Mouse (Mus musculus): ENCODE measurements at regions not wholly inside any gene's neighbourhood (a gene's known extent, or its start where the extent isn't known, plus 50 kb on each side); places are given as distances from the start of the nearest gene placed in this dataset.

DNA sequence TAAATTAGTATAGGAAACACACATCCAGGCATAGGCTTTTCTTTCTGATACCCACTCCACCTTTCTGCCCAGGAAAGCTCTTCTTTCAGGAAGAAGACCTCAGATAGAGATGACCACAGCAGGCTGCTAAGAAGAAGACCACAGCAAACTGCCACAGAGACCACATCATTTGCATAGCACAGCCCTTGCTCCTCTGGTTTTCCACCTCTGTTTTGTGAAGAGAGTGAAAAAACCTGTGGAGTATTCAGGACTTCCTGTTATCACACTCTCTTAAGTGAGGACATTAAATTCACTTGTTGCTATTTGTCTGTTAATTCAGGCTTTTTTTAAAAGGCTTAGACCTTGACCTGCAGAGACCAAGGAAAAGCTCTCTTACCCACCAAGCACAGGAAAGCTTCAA, 294.7 kb upstream of the Rnaseh2b start:
- no peak for DNase-seq (ENCODE audit: low spot score in 2 of 2)

DNA sequence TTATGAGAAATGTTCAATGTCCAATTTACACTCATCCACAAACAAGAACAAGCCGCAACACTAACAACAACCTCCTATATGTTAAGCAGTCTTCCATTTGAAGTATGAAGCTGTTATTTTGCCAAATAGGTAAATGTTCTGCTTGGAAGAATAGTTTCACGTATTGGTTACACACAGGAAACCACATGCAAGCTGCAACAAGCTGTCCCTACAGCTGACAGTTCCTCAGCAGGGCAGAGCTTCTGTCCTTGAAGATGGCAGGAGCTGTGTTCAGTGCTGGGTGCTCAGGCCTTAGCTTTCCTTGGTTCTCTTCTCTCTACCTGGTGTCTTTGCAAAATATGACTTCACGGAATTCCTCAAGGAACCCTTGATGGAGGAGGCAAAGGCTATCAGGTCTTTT, 294.1 kb upstream of the Rnaseh2b start:
- DNase-seq (ENCODE audit: low spot score in 2 of 2): no peak

DNA sequence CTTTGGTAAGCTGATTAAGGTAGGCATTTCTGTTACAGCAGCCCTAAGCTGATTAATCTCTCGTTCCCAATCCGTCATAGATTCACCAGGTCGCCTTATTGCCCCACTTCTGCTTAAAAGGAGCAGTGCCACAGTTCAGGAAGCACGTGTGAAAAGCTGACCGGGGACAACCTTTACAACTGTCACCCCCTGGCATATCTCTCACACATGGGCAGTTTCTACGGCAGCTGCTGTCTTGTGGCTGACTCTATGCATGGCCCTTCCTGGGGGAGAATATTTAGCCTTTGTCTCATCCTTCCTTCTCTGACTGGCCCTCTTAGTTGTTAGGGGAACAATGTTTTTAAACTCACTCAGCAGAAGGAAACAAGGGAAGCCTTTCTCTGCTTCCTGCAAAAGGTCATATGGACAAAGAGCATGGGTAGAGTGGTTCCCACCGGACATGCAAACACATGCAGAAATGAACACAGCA, 290.9 kb upstream of the Rnaseh2b start:
- DNase-seq (ENCODE audit: low spot score in 2 of 2): no peak

DNA sequence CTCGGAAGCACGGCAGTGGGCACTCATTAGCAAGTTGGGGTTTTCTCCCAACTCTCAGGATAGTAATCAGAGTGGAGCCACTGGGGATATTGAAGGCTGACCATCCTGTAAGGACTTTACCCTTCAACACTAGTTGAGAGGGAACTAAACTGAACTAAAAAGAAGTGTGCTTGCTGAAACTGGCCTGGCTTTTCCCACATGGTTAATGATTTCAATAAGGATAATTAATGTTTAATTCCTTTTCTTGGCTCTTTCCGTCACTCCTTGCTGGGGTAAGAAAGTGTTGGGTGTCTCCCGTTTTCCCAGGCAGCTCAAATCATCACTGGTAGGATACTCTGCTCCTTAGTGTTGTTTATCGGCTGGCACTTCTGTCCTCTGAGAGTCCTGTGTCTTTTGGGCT, 290.3 kb upstream of the Rnaseh2b start:
- DNase-seq (ENCODE audit: low spot score in 2 of 2): no peak

DNA sequence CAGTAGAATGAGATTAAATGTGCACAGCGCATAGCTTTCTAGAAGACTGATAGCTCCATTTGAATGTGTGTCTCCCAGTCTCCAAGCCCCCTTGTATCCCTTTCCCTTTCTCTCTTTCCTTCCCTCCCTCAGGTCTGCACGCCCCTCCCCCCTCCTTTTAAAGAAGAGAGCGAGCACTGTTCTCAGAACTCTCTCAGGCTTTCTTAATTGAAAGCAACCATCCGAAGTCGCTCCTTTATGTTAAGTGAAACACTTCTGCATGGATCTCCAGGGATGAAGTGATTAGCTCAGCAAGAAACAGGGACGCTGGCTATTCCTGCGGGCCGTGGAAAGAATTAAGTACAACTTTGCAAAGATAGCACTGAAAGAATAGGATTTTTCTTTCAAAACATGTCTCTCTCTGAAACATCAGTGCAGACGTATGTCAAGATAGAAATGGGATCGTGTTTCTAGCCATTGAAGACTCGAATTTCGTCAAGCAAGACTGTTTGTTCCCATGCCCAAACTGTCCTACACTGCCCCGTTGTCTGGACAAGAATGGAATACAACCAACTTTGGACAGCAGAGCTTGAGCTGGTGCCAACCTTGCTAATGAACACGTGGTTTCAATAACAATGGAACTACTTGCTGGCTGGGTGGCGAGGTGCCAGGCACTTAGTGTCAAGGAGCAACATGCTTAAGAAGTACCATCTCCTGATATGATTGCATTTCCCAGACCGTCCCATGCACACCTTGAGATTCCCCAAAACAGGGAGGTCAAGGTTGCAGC, 289.2 kb upstream of the Rnaseh2b start:
- no peak for DNase-seq (ENCODE audit: low spot score in 2 of 2)

DNA sequence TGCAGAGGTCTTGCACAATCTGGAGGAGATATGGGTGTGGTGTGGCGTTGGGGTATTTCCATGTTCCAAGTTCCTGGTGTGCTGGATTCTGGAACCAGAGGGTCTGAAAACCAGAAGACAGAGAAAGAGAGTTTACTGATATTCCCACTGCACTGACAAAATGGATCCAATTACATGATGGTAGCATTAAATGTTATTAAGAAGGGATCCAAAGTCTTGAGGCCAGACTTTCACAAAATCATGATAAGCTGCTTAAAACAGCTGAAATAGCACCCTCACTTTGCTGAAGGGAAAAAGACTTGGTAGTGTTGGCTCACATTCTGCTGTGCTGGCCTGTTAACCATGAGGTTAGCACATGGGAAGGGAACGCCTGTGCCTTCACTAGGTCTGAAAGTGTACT, 288.6 kb upstream of the Rnaseh2b start:
- DNase-seq (ENCODE audit: low spot score in 2 of 2): no peak

DNA sequence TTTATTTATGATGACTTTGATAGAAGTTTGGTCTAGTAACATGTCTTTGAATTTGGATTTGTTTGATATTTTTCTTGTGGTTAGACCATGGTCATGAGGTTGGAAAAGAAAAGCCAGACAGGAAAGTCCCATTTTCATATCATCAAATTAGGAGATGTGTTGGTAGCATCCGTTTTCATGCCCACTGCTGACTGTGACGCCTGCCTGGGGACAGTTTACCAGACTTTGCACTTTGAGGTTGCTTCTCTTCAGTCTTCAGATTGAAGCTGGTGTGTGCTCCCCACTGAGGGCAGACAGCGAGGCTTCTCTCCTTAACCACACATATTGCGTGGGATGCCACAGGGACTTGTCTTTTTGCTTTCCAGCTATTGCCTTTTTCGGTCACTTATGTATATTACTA, 283.7 kb upstream of the Rnaseh2b start:
- DNase-seq (ENCODE audit: low spot score in 2 of 2): no peak

DNA sequence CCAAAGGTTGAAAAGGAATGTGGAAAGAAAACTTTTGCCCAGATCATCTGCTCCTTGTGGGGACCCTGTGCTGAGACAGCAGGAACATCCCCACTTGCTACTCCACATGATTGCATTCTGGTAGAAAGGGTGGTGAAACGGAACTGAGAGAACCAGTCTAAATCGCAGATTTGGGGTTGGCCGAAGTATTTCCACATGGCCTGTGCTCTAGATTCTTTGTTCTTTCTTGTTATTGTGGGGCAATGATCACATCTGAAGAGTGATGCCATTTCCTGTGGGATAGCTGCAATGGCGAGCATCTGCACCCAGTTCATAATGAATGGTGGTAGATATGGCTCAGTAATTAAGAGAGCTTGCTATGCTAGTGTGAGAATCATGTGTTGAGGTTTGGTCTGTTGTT, 273.6 kb upstream of the Rnaseh2b start:
- no peak for DNase-seq (ENCODE audit: low spot score in 2 of 2)

DNA sequence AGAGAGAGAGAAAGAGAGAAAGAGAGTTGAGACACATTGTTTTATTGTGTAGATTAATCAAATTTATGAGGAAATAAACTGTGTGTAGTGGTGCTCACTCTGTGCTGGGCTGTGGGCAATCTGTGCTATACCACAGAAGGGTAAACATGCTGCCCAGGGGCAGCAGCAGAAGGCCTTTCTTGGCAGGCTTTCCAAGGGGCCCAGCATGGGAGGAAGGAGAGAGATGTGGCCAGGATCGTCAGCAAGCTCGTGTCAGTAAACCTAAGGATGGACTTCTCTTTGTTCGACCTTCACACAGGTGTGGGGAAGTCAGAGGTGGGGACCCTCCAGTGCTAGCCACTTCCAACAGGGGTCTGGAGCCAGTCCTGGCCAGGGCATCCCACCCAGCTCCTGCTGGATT, 271.4 kb upstream of the Rnaseh2b start:
- no peak for DNase-seq (ENCODE audit: low spot score in 2 of 2)

DNA sequence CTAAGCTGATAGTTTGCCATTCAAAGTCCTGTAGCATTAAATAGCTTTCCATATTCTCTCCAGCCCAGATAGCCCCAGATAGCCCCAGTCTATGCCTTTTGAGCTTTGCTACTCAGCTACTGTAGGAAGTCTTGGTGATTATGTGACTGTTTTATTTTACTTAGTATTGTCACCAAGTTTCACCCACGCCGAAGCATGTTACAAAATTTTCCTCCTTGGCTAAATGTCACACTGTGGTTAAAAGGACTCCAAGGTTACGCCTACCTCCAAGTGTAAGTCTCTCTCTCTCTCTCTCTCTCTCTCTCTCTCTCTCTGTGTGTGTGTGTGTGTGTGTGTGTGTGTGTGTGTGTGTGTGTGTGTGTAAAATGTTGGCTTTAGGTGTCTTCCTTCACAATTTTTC, 270.2 kb upstream of the Rnaseh2b start:
- no peak for DNase-seq (ENCODE audit: low spot score in 2 of 2)

DNA sequence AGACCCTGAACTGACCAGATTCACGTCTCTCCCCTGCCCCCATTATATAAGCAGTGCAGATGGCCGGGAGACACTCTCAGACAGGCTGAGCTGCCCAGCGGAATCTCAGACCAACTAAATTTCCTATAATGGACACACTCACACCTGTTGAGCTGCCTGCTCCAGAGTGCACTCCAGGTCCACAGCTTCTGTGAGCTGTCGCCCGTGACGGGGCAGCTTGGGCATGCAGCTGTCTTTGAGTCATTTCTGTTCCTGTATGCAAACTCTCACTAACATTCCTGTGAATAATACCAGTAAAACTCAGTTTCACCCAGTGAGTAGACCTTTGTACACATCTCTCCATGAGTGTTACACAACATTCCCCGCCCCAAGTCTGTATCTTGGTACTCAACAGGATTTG, 269.4 kb upstream of the Rnaseh2b start:
- DNase-seq (ENCODE audit: low spot score in 2 of 2): no peak

DNA sequence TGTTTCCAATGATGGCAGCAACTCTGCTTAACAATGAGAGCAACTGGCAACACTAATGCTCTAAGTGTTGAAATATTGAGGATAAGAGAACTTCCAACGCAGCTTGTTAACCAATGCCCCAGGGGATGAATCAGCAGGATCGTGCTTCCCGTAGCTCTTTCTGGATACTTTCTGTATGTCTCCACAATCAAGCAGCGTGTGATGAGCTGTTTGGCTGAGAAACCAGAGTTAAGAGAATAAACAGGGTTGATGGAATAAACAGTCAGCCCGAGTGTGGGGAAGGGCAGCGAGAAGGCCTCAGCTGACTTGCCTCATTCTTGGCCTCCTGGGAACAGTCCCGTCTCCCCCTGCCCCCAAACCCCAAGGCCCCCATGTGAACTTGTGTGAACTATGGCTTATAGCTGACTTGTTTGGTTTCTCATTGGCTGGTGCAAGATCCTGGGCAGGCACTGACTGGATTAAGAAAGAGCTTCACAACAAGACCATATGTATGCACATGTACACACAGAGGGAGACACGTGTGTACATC, 264.6 kb upstream of the Rnaseh2b start:
- no peak for DNase-seq (ENCODE audit: low spot score in 2 of 2)

DNA sequence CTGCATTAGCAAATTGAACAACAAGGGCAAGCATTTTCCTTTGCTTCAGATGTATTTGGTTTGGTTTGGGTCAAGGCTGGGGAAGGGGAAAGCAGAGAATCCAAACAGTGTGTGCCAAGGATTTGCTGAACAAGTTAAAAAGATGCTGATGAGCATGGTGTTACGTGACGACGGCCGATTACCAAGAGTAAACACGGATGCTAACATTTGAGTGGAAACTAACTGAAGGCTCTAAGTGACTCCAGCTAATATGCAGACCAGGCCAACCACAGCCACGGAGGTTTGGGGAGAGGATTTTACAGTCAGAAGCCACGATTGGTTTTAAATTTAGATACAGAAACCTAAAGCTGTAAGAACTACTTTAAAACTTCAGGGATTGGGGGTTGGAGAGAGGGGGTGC, 262.3 kb upstream of the Rnaseh2b start:
- DNase-seq (ENCODE audit: low spot score in 2 of 2): no peak

DNA sequence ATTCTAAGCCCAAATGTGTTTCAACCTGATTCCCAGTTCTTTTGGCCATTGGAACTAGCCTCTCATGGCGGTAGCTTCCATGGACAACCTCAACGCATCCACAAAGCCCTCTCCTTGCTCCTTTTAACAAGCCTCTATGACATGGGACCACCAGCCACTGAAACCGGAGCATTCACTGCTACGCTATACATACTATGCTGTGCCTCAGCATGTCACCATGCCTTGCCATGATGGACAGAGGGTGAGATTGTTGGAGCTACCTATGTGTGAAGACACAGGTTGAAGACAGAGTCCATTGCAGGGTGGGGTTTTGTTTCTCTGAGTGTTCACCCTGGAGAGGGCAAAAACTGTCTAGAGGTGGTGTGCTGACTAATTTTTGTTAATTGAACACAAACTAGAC, 258.7 kb upstream of the Rnaseh2b start:
- no peak for DNase-seq (ENCODE audit: low spot score in 2 of 2)

DNA sequence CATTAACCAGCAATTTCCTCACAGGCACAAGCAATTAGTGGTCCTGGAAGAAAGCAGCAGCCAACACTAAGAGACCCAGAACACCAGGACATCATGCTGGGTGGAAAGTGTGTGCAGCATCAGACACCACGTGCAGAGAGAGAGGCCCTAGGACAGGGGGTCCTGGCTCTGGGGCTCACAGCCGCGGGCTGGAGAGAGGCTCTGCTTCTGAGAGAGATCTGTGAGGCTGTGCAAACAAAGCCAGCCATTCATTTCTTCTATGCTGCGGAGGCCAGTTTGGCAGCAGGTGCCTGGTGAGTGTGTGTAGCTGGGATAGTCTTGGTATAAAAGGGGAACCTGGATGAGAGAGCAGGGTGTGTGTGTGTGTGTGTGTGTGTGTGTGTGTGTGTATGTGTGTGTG, 257.7 kb upstream of the Rnaseh2b start:
- no peak for DNase-seq (ENCODE audit: low spot score in 2 of 2)

DNA sequence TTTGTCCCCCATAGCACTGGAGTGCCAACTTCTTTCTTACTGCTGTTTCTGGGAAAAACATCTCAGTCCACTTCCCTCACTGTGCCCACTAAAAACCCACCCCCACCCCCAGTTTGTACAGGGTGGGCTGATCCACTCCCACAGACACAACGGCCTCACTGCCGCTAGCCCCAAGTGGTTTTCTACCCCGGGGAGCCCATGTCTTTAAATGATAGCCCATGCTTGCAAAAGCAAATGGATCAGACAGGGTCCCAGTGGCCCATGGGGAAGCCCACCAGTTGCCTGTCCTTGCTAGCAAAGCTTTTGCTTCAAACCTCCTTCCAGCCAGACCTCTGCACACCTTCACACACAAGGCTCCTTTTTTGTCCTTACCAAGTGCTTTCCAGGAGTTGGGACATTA, 257.0 kb upstream of the Rnaseh2b start:
- DNase-seq (ENCODE audit: low spot score in 2 of 2): no peak

DNA sequence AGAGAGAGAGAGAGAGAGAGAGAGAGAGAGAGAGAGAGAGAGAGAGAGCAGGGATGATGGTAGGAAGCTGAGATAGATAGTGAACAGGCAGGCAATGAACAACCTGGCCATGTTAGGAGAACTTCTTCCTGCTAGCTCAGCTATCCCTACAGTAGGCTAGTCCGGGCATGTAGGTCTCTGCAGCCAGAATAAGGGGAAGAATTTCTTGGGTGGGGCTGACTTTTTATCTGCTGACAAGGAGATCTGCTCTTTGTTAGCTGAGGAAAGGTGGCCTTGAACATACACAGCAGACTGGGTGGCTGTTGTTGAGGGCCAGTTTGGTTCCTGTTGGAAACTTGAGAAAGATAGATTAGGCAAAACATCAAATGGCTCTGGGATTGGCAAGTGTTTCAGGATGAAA, 254.9 kb upstream of the Rnaseh2b start:
- no peak for DNase-seq (ENCODE audit: low spot score in 2 of 2)

DNA sequence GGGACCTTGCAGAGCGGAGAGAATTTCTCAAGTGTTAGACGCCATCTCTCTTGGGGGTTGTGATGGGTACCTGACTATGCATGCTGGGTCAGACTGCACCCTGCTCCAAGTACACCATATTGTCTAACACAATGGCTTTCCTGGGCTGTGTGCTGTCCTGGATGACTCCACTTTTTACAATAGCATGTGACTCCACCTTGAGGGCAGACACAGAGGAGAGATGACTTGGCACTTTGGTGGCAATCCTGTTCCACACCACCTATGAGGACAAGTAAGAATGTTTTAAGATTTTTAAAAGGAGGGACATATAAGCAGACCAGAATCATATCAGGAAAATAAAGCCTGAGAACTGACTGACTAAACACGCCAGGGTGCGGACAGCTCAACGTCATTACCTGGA, 254.5 kb upstream of the Rnaseh2b start:
- no peak for DNase-seq (ENCODE audit: low spot score in 2 of 2)

DNA sequence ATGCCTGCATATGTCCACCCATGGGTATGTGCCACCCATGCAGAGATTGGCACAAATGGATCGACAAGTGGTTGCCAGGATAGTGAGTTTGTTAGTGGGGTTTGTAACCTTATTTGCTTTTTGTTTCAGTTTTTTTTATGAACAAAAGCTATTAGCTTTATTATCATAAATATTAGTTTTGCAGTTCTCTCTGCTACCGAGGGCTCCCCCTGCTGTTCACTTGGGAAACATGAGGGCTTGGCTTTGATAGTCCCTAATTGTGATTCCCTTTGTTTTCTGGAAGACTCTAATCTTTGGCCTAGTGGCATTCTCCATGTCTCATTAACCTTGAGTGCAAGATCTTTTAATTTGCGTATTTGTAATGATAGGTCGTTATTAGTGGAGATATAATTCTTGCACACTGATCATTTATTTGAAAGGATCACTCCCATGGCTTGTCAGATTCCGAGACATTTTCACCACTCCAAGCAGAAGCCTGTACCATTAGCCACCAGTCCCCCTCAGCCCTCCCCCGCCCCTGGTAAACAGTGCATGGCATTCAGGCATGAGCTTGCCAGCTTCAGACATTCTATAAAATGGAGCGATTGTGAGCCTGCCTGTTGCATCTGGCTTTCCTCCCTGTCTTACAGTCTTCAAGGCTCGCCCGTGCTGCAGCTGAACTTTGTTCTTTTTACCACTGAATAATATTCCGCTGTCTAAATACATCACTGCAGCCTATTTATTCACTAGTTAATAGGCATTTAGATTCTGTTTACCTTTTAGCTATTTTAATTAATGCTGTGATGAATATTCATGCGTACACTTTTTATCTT, 249.9 kb upstream of the Rnaseh2b start:
- peak in 1 of 2 experiments; percentile 44 for DNase-seq (ENCODE audit: low spot score in 2 of 2)

DNA sequence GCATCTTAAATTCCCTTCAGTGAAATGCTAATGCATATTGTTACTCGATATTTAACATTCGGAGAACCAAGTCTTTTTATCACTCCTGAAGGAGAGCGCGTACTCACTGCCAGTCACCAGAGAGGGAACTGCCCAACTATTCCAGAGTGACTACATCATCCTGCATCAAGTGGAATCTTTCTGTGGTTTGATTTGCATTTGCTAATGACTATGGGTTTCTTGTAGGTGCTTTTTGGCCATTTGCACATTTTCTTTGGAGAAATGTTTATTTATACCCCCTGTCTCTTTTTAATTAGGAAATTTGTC, 249.3 kb upstream of the Rnaseh2b start:
- DNase-seq (ENCODE audit: low spot score in 2 of 2): no peak

DNA sequence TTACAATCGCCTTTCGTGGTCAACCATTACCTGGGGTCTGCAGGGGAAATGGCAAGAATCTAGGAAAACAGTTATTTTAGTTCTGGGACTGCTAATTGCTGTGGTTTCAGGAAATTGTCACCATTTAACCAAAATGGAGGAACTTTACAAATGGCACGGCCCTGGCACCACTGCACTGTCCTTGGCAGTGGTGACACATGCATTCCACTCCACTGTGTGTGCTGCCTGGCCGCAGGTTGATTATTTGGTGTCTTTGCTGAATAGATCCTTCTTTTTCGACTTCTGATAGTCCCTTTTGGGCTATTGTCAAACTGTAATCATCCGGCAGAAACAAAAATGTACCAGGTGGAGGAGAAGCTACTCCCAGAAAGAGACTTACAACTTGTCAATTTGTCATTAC, 241.4 kb upstream of the Rnaseh2b start:
- no peak for DNase-seq (ENCODE audit: low spot score in 2 of 2)

DNA sequence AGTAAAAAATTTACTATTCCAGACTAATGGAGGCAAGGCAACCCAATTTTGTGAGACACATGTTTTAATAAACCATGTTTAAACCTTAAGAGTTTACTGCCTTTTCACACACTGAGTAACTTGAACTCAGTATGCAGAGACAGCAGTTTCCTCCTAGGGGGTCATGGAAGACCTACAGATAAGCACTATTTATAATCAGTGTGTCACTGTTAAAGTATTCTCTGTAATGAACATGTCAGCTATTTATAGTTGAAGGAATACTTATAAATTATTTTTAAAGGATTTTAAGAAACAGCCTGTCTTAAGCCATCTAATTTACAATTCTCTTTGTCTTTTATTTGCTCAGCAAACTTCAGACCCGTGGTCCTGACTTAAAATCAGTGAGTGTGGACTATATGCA, 240.5 kb upstream of the Rnaseh2b start:
- no peak for DNase-seq (ENCODE audit: low spot score in 2 of 2)

DNA sequence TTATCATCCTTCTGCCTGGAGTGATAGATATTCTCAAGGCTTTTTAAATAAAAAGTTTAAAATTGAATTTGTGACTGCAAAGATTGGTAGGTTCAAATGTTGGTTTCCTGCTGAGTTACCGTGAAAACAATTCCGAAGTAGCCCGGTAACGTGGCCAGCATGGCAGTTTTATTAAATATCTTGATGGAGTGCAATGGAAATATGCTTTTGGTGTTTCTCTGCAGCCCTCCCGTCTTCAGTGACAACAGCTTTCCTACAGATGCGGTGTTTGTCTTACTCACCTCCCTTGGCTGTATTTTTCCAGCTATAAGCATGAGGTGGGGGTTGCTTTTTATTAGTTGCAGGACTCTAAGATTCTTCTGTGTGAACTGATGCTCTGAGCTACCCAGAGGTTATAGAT, 239.4 kb upstream of the Rnaseh2b start:
- DNase-seq (ENCODE audit: low spot score in 2 of 2): no peak

Measured in spleen, postnatal 14 days (tissue).